Mouse (Mus musculus): ENCODE data around the gene Chrm4. TPM values are rescaled to one million over a fixed set of nuclear protein-coding genes. Genes with fewer than 3 reads are reported as not detected.

Chrm4 gene
- polyA plus RNA-seq, 1 experiment from 2014 or later: 0.25 TPM

GRCm38 (mm10) chr2:91904618-91905307 lies 22.3 kb upstream of the Chrm4 start:
- peak; percentile 54; the same call in 1 of the 2 replicates for ATAC-seq (ENCODE audit: insufficient number of reproducible peaks, low FRiP score, low TSS enrichment, low read depth)

DNA sequence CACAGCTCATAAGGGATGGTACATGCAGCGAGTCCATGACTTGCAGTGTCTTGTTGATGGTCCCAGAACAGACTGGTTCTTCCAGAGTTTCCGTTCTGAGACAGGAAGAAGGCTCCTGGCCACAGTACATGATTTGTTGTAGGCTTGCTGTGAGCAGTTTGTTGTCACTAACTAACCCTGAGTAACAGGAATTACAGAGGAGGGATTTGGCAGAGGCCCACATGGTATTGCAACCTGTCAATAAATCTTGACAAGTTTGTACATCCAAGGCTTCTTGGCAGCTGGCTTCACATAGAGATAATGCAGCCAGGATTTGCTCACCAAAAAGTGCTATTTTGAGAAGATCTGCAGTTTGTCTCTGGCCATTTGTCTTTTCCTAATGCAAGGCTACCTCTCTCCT lies 20.9 kb upstream of the Chrm4 start:
- WGBS: 78% methylated on average over 2 of the region's 2 CpGs
- Histone ChIP-seq H3K27ac (replicated peaks) (peak overlapping the region; percentile 48; the same call in 1 of the 2 replicates), H3K4me2 (replicated peaks) (no peak overlapping the region), H3K27me3 (no peaks in the 10 kb centered on the region), H3K36me3 (peaks cover 41% of the 10 kb centered on the region), H3K9me3 (replicated peaks) (no peaks in the 10 kb centered on the region), H3K4me3 (replicated peaks) (no peak overlapping the region), H3K4me1 (0 out of 2 replicates have a peak, but pooled peaks cover 8% of the 10 kb centered on the region), H3K9ac (no peak overlapping the region)
- ATAC-seq (ENCODE audit: insufficient number of reproducible peaks, low FRiP score, low TSS enrichment, low read depth): no peak

More at GRCm38 (mm10) chr2:91904618-91905307, 22.3 kb upstream of the Chrm4 start:
- Histone ChIP-seq H3K27ac (replicated peaks) (peak overlapping the region; percentile 61), H3K9ac (no peak overlapping the region), H3K4me3 (replicated peaks) (no peak overlapping the region), H3K27me3 (no peaks in the 10 kb centered on the region), H3K9me3 (replicated peaks) (no peaks in the 10 kb centered on the region), H3K4me2 (replicated peaks) (no peak overlapping the region), H3K36me3 (peaks cover 41% of the 10 kb centered on the region), H3K4me1 (0 out of 2 replicates have a peak, but pooled peaks cover 8% of the 10 kb centered on the region)
- 73% methylated on average over 5 of the region's 5 CpGs for WGBS

GRCm38 (mm10) chr2:91912616-91913015 lies 14.4 kb upstream of the Chrm4 start:
- ATAC-seq (ENCODE audit: insufficient number of reproducible peaks, low FRiP score, low TSS enrichment, low read depth): no peak
- H3K36me3 ChIP-seq: peaks cover 77% of the 10 kb centered on the region
- no peak overlapping the region for H3K4me2 ChIP-seq (replicated peaks)
- H3K9ac ChIP-seq: no peak overlapping the region
- H3K4me1 ChIP-seq: no peaks in the 10 kb centered on the region
- H3K4me3 ChIP-seq (replicated peaks): no peak overlapping the region
- H3K27ac ChIP-seq (replicated peaks): no peak overlapping the region
- no peaks in the 10 kb centered on the region for H3K9me3 ChIP-seq (replicated peaks)
- H3K27me3 ChIP-seq: no peaks in the 10 kb centered on the region
- WGBS: 87% methylated on average over 3 of the region's 3 CpGs

DNA sequence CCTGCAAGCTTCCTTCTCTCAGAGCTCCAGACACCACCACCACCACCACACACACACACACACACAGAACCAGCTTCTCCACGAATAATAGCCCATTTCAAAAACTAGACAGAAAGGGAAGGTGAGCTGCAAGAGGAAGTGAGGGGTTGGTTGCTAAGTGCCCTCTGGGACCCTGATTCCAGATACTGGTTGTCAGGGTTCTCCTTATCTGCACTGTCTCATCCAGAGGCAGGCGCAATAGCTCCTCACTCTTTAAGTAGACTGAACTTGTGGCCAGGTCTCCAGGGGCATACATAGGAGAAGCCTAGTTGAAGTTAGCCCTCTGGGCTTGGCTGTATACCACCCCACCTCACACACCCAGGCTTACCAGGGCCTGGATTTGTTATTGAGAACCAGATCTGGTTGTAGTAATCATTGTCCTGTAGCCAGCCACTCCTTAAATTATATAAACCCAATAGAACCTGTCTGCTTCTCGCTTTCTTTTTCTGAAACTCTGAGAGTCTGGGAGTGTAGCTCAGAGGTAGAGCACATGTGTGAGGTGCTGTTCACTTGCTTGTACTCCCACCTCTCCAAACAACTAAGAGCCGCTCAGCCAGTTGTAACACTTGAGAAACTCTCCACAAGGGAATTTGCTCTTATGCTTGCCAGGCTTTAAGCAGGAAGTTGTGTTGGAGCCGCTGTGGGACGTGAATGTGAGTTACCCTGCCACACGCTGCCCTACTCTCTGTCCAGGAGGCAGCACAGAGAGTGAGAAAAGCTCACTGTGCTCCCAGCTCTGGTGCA lies 13.5 kb upstream of the Chrm4 start:
- no peaks in the 10 kb centered on the region for H3K9me3 ChIP-seq (replicated peaks)
- no peak overlapping the region for H3K4me3 ChIP-seq (replicated peaks)
- no peaks in the 10 kb centered on the region for H3K4me1 ChIP-seq
- no peak overlapping the region for H3K9ac ChIP-seq
- WGBS: 79% methylated on average over 7 of the region's 7 CpGs
- peaks cover 81% of the 10 kb centered on the region for H3K36me3 ChIP-seq
- H3K27ac ChIP-seq (replicated peaks): no peak overlapping the region
- H3K27me3 ChIP-seq: no peaks in the 10 kb centered on the region
- ATAC-seq (ENCODE audit: insufficient number of reproducible peaks, low FRiP score, low TSS enrichment, low read depth): no peak
- H3K4me2 ChIP-seq (replicated peaks): no peak overlapping the region

DNA sequence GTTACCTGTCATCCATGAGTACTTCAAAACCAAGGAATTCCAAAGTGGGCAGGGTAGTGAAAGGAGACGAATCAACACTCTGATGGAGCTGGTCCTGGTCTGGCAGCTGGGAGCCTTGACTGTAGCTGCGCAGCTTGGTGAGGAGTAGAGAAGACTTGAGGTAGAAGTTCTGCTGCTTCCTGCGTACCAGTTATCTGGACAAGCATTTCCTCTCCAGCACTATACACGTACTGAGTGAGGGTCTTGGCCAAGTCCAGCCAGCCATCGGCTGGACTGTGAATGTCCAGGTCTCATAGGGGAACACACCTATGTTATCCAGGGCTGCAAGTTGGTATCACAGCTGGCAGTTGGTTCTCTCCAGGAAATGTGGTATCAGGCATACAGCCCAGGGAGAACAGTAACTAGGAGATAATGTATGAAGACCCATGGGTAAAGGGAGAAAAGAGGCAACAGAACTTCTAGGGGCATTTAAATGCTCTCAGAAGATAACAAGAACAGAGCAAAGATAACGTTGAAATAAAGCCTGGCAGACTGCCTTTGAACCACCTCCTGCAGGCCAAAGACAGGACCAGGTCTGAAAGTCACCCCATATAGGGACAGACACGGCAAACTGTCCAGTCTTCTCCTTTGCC lies 10.6 kb upstream of the Chrm4 start:
- Histone ChIP-seq H3K4me2 (replicated peaks) (no peak overlapping the region), H3K4me3 (replicated peaks) (no peak overlapping the region), H3K9ac (no peak overlapping the region), H3K9me3 (replicated peaks) (no peaks in the 10 kb centered on the region), H3K4me1 (peaks cover 5% of the 10 kb centered on the region), H3K27me3 (peaks cover 14% of the 10 kb centered on the region), H3K36me3 (peaks cover 67% of the 10 kb centered on the region), H3K27ac (replicated peaks) (no peak overlapping the region)
- 91% methylated on average over 7 of the region's 7 CpGs for whole genome bisulfite sequencing
- ATAC-seq (ENCODE audit: insufficient number of reproducible peaks, low FRiP score, low TSS enrichment, low read depth): no peak

- WGBS: 95% methylated on average over 7 of the region's 7 CpGs
- Histone ChIP-seq H3K36me3 (peaks cover 61% of the 10 kb centered on the region), H3K4me1 (peaks cover 12% of the 10 kb centered on the region), H3K4me2 (replicated peaks) (no peak overlapping the region), H3K4me3 (replicated peaks) (no peak overlapping the region), H3K9me3 (replicated peaks) (no peaks in the 10 kb centered on the region), H3K27ac (replicated peaks) (no peak overlapping the region), H3K27me3 (peaks cover 20% of the 10 kb centered on the region), H3K9ac (no peak overlapping the region)
- ATAC-seq (ENCODE audit: insufficient number of reproducible peaks, low FRiP score, low TSS enrichment, low read depth): no peak
Measured at GRCm38 (mm10) chr2:91917096-91917495, 10.0 kb upstream of the Chrm4 start.

DNA sequence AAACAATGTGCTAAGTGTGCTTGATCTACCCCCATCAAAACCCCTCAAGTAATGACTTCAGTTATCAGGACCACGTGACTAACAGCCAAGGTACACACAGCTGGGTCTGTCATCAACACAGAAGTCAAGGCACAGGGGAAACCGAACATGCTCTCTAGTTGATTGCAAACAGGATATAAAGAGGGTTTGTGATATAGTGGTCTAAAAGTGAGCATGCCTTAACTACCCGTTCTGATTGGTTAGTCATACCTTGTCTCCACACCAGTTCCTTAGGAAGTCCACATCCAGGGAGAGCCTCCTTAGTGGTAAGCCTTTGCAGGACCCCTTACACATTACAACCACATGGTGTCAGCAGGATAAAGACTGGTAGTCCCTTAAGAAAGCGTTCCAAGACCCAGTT lies 6.9 kb upstream of the Chrm4 start:
- 70% methylated on average over 4 of the region's 4 CpGs for WGBS
- Histone ChIP-seq H3K27me3 (peaks cover 45% of the 10 kb centered on the region), H3K36me3 (peaks cover 32% of the 10 kb centered on the region), H3K27ac (replicated peaks) (no peak overlapping the region), H3K9me3 (replicated peaks) (no peaks in the 10 kb centered on the region), H3K4me1 (peaks cover 30% of the 10 kb centered on the region), H3K4me3 (replicated peaks) (no peak overlapping the region), H3K9ac (no peak overlapping the region), H3K4me2 (replicated peaks) (no peak overlapping the region)
- ATAC-seq (ENCODE audit: insufficient number of reproducible peaks, low FRiP score, low TSS enrichment, low read depth): no peak

GRCm38 (mm10) chr2:91921181-91921789 lies 5.8 kb upstream of the Chrm4 start:
- H3K36me3 ChIP-seq: peaks cover 25% of the 10 kb centered on the region
- H3K4me2 ChIP-seq (replicated peaks): peak overlapping the region; percentile 88
- no peak overlapping the region for H3K9ac ChIP-seq
- H3K27ac ChIP-seq (replicated peaks): no peak overlapping the region
- no peaks in the 10 kb centered on the region for H3K9me3 ChIP-seq (replicated peaks)
- ATAC-seq (ENCODE audit: insufficient number of reproducible peaks, low FRiP score, low TSS enrichment, low read depth): peak; percentile 29; the same call in 1 of the 2 replicates
- H3K27me3 ChIP-seq: peaks cover 48% of the 10 kb centered on the region
- H3K4me1 ChIP-seq: peaks cover 30% of the 10 kb centered on the region
- H3K4me3 ChIP-seq (replicated peaks): peak overlapping the region; percentile 62
- 4% methylated on average over 31 of the region's 31 CpGs for WGBS

GRCm38 (mm10) chr2:91921790-91922570 lies 5.1 kb upstream of the Chrm4 start:
- H3K4me3 ChIP-seq (replicated peaks): peak overlapping the region; percentile 62
- peak overlapping the region; percentile 88 for H3K4me2 ChIP-seq (replicated peaks)
- under 1% methylated on average over 64 of the region's 64 CpGs for WGBS
- H3K36me3 ChIP-seq: peaks cover 18% of the 10 kb centered on the region
- peaks cover 48% of the 10 kb centered on the region for H3K27me3 ChIP-seq
- peaks cover 30% of the 10 kb centered on the region for H3K4me1 ChIP-seq
- H3K27ac ChIP-seq (replicated peaks): no peak overlapping the region
- ATAC-seq (ENCODE audit: insufficient number of reproducible peaks, low FRiP score, low TSS enrichment, low read depth): peak; percentile 58; the same call in 1 of the 2 replicates
- H3K9ac ChIP-seq: peak overlapping the region; percentile 9; the same call in 1 of the 2 replicates
- H3K9me3 ChIP-seq (replicated peaks): no peaks in the 10 kb centered on the region

- H3K36me3 ChIP-seq: peaks cover 10% of the 10 kb centered on the region
- peaks cover 31% of the 10 kb centered on the region for H3K4me1 ChIP-seq
- no peaks in the 10 kb centered on the region for H3K9me3 ChIP-seq (replicated peaks)
- peak overlapping the region; percentile 62 for H3K4me3 ChIP-seq (replicated peaks)
- no peak overlapping the region for H3K9ac ChIP-seq
- H3K27ac ChIP-seq (replicated peaks): no peak overlapping the region
- 2% methylated on average over 37 of the region's 37 CpGs for WGBS
- no peak for ATAC-seq (ENCODE audit: insufficient number of reproducible peaks, low FRiP score, low TSS enrichment, low read depth)
- H3K4me2 ChIP-seq (replicated peaks): peak overlapping the region; percentile 88
- peaks cover 48% of the 10 kb centered on the region for H3K27me3 ChIP-seq
Measured at GRCm38 (mm10) chr2:91922586-91923414, 4.2 kb upstream of the Chrm4 start.
